Mouse (Mus musculus) adipocyte (in vitro differentiated cells): ENCODE measurements at regions not wholly inside any gene's neighbourhood (a gene's known extent, or its start where the extent isn't known, plus 50 kb on each side); places are given as distances from the start of the nearest gene placed in this dataset.
A peak's percentile ranks its signal among the peaks of the same experiment; 100 is the strongest.

Source experiments
- DNase-seq: peaks from one replicate; pipeline ENCODE4 v3.0.0-alpha.2; 2016; ENCODE audit warnings: low spot score

GRCm38 (mm10) chr2:128217784-128218467 is 92.1 kb downstream of the Bcl2l11 start:
- DNase-seq, result peak; percentile 97

DNA sequence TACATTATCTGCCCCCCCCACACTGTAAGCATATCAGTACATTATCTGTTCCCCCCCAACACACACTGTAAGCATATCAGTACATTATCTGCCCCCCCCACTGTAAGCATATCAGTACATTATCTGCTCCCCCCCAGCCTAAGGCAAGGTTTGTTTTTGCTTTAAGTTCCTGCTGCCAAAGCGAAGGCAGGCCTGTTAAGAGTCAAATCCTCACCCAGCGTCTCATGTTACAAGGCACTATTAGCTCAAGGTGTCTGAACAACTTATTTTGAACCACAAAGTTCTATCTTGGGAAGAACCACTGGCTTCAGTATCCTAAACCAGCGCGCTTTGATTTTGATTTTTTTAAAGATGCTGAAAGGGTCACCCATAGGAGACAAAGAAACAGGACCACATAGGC is 93.1 kb downstream of the Bcl2l11 start:
- DNase-seq, result no peak

- DNase-seq, result no peak
Measured at GRCm38 (mm10) chr2:128221055-128221454, 95.2 kb downstream of the Bcl2l11 start.

DNA sequence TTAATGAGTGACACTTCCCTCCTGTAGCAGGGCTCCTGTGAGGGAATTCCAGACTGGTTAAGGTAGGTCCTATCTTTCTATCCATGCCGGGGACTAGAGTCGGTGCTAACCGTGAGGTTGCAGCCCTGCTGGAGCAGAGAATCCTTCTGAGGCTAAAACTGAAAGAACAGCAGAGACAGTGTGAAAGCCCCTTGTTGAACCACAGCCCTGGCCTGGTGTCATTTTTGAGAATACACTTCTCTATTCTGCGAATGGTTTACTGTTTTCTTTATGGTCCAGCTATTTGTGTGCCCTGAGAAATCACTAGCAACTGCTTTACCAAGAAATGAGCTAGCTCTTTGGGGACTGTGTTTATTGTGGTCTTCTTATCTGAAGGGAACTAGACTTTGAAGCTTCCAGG is 95.8 kb downstream of the Bcl2l11 start:
- no peak for DNase-seq

GRCm38 (mm10) chr2:128226465-128227047 is 100.7 kb downstream of the Bcl2l11 start:
- DNase-seq, result no peak

GRCm38 (mm10) chr2:128229730-128230129 is 103.9 kb downstream of the Bcl2l11 start:
- no peak for DNase-seq

GRCm38 (mm10) chr2:128230921-128231320 is 105.1 kb downstream of the Bcl2l11 start:
- peak; percentile 47 for DNase-seq

- DNase-seq, result no peak
Measured at GRCm38 (mm10) chr2:128231338-128231737, 105.5 kb downstream of the Bcl2l11 start.

DNA sequence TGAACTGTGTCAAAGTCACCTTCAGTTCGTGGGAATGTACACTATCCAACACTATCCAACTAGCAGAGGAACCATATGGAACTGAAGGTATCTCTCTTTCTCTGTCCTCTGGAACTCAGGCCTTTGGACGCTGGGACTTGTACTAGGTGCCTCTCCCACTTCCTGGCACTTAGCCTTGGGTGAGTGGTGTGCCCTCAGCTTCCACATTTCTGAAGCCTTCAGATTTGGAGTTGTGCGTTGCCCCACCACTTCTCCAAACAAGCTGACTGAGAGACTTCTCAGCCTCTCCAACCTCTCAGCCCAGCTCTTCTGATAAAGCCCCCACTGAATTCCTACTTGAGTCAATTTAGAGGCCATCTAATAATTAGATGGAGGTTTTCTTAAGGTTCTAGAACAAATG is 106.2 kb downstream of the Bcl2l11 start:
- no peak for DNase-seq

- DNase-seq, result no peak
Measured at GRCm38 (mm10) chr2:128235127-128235526, 109.3 kb downstream of the Bcl2l11 start.

DNA sequence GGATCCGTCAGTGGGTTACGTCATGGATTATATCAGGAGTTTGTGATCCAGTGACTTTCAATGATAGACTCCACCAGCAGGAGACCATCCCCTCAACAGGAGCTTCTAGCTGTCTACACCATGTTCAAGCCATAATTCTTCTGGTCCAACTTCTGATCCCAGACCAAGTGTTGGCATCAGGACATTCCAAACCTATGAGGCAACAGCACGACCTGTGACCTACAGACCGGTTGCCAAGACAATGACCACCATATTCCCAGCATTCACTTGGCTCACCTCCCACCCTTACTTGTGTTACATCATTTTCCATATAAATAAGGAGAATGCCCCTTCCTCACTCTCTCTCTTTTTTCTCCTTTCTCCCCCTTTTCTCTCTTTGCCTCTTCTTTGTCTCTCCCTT is 113.6 kb downstream of the Bcl2l11 start:
- peak; percentile 42 for DNase-seq

DNA sequence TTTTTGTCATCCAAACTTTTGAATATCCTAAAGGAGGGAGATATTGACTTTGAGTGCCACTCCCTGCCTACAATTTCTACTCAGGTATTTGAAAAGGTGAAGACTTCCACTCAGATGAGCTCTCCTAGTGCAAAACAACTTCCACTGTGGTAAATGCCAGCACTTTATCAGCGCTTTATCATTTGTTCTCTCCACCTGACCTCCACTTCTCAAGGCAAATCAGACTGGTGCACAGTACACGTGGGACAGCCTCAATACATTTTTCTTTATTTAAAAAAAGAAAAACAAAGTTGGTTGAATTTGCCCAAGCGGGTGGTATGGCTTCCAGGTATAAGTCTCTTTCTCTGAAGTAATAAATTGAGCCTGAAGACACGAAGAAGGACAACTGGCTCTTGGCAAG is 114.2 kb downstream of the Bcl2l11 start:
- DNase-seq, result no peak

DNA sequence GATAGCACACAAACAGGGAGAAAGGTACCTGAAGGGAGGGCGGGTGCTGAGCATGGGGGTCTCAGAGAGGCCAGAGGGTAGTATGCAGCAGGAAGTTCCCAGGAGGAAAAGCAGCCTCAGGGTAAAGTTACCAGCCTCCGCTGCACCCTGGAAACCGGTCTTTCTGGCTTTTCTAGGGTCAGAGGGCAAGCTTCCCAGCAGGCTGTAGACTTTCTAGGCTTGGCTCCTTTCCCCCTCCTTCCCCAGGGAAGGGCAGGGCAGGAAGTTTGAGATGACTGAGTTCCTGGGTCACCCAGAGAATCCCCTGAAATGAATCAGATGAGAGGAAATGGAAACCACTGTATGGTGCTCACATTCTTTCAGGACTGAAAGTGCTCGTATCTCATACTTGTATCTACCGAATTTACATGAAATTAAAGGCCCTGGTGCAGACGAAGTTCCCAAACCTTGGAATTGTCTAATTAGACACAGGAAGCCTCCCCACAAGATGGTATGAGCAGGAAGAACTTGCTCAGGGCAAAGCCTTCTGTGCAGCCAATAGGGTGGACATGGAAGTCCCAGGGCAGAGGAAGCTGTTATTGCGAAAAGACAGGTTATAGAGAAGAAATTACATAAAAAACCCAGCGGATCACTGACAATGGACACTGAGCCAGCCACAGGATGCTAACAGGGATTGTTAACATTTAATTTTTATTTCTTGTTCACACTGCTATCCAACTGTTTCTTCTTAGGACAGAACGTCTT is 114.9 kb downstream of the Bcl2l11 start:
- DNase-seq, result peak; percentile 88

DNA sequence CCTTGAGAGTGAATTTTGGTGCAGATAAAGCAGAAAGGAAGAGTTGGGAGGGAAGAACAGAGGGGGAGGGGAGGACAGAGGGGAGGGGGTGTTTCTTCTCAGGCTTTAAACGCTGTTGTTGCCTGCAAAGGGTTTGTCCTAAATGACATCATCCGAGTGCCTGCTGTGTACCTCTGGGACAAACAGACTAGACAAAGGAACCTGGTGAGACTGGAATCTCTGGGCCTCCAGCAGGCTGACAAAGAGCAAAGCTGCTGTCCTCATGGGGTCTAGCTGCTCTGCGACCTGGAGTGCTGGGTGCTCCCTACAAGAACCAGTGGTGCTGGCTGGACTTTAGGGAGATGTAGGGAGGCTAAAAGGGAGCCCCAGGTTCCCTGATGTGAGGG is 115.4 kb downstream of the Bcl2l11 start:
- DNase-seq, result no peak

DNA sequence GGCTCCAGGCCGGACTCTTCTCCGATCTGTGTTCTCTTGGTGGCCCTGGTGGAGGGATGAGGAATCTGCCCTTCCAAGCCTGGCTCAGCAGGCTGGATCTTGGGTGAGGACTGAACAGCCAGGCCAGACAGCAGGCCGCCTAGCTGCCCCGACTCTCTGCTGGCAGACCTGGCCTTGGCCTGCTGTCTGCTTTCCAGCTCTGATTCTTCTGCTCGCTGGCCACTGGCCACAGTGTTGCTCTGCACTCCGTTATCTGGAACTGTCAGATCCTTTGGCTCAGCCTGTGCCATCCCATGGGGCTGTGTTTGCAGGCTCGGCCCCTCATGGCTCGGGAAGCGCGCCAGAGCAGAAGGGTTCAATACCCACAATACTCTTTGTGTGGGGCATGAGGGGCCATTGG is 119.7 kb downstream of the Bcl2l11 start:
- peak; percentile 90 for DNase-seq

GRCm38 (mm10) chr2:128247967-128248366 is 122.1 kb downstream of the Bcl2l11 start:
- no peak for DNase-seq

DNA sequence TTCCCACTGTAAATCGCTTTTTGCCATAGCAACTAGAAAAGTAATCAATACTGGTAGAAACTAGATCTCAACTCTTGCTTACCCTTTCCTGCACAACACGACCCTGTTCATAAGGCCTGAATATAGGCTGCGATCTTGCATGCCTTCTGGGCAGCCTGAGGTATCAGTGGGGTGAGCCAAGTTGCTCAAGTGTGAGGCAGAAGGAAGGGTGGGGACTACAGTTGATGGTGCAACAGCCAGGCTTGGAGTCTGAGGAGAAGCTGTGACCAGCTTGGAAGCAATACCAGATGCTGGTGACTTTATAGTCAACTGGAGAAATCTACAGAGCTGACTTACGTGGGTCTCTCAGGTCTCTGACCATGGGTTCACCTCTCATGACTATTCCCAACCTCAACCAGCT is 123.3 kb downstream of the Bcl2l11 start:
- DNase-seq, result peak; percentile 61

DNA sequence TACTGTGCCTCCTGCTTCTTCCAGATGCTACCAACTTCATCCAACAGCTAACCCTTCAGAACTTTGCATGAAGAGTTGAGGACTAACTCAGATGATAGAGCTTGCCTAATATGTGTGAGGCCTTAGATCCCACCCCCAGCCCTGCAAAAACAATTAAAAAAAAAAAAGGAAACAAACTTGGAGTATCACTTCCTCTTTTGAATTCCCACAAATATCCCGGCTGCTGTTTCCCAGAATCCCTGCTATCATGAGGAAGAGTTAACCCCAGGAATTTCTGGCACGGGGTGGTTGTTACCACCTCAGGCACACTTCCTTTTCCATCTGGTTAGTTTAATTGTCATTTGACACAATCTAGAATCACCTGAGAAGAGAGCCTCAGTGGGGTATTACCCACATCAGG is 123.8 kb downstream of the Bcl2l11 start:
- DNase-seq, result no peak

DNA sequence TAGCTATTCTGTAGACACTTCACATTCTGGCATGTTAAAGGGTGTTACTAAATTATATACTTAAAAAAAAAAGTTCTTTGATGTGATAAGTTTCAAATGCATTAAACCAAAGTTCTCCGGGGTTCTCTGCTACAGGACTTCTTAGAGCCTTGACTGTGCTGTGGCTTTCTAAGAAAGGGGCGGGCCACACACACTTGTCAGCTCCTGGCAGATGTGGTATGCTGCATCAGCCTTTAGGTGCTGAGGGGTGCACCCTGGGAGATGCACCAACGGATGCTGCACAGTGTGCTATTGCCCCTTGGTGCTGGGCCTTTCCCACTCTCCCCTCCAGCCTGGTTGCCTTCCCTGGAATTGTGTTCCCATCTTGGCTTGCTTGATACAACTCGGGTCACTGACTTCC is 125.0 kb downstream of the Bcl2l11 start:
- DNase-seq, result no peak

DNA sequence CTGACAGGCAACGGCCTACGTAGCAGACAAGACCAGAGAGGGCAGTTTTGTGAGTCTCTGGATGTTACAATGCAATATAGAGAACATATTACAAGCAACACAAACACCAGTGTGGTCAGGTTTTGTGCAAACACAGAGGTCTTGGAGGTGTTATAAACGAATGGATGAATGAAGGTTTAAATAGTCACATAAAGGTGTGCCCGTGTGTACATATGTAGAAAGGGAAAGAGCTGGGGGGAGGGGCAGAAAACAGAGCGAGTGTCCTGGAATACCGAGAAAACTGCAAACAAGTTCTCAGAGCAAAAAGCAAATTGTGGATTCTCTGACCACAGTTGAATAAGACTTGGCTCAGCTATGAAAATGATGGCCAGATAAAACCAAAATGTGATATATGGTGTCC is 130.8 kb downstream of the Bcl2l11 start:
- DNase-seq, result no peak

DNA sequence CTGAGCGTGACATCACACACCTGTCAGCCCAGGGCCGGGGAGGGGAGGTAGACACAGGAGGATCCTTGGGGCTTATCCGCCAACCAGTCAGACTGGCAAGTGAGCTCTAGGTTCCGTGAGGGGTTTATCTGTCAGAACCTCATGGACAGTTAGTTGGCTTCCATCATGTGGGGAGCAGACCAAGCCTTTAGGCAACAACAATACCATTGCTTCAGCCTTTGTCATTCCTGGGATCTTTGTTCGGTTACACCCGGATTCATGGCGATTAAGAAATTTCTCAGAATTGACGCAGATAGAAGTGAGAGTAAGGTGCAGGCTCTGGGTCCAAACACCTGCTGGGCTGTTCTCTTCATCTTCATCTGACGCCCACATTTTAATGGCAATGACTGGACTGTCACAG is 131.4 kb downstream of the Bcl2l11 start:
- no peak for DNase-seq

- DNase-seq, result no peak
Measured at GRCm38 (mm10) chr2:128263880-128264279, 138.0 kb downstream of the Bcl2l11 start.
